Mouse (Mus musculus) bone marrow macrophage, adult 2 months (primary cell): ENCODE measurements around the gene Bicral. TPM values are rescaled to one million over a fixed set of nuclear protein-coding genes. Genes with fewer than 3 reads are reported as not detected.

ENCODE experiments used
- H3K27ac ChIP-seq: 2 replicates; pipeline ENCODE4 v1.5.1; 2012; ENCODE audit warnings: low read depth, low read length; ENCODE audit not compliant: insufficient read depth
- H3K4me1 ChIP-seq: 2 replicates; pipeline ENCODE4 v1.6.1; 2012; ENCODE audit warnings: low read length; ENCODE audit not compliant: control insufficient read depth, insufficient read depth
- H3K4me3 ChIP-seq: 2 replicates; pipeline ENCODE4 v1.5.1; 2012; ENCODE audit warnings: mild to moderate bottlenecking, low read length, moderate library complexity; ENCODE audit not compliant: insufficient read depth
- CTCF ChIP-seq: IDR thresholded peaks from 2 replicates; pipeline ENCODE4 v1.5.1; 2012; ENCODE audit warnings: low read depth, mild to moderate bottlenecking, low read length, moderate library complexity
- POLR2A ChIP-seq: IDR thresholded peaks from 2 replicates; pipeline ENCODE4 v1.6.1; 2012; ENCODE audit warnings: mild to moderate bottlenecking, low read depth, low read length, borderline replicate concordance
- polyA plus RNA-seq: library from polyadenylated mRNA; stranded (reverse); fragments of >200 nt; gene quantifications from 2 replicates; pipeline ENCODE4 v1.2.4, GENCODE M21; 2012; ENCODE audit not compliant: missing spikeins, insufficient read depth, insufficient read length

Gene Bicral
- polyA plus RNA-seq, 1 experiment = 11.3 TPM

GRCm38 (mm10) chr17:46845262-46845661 is 13.0 kb downstream of the Bicral start:
- Histone ChIP-seq H3K27ac (no peak overlapping the region), H3K4me3 (no peak overlapping the region), H3K4me1 (no peaks in the 10 kb centered on the region)
- TF ChIP-seq POLR2A = no peak
- TF ChIP-seq CTCF = no peak

DNA sequence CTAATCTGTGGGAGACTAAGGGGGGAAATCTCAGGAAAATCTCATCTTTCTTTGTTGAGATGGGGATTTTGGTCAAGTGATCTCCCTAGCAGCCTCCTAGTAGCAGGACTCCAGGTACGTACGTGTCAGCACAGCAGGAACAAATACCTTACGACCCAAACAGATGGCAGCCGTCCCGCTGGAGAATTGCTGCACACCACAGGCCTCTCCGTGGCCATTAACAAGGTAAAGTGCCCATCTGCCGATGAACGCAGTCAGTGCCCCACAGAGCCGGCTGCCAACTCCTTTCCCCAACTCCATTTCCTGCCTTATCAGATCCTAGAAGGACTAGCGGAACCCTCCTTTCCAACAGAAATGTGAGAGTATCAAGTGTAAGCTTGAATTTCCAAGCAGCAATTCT is 13.5 kb downstream of the Bicral start:
- H3K27ac ChIP-seq = no peak overlapping the region
- no peak for TF ChIP-seq POLR2A
- no peak for TF ChIP-seq CTCF
- H3K4me1 ChIP-seq = no peaks in the 10 kb centered on the region
- no peak overlapping the region for H3K4me3 ChIP-seq

DNA sequence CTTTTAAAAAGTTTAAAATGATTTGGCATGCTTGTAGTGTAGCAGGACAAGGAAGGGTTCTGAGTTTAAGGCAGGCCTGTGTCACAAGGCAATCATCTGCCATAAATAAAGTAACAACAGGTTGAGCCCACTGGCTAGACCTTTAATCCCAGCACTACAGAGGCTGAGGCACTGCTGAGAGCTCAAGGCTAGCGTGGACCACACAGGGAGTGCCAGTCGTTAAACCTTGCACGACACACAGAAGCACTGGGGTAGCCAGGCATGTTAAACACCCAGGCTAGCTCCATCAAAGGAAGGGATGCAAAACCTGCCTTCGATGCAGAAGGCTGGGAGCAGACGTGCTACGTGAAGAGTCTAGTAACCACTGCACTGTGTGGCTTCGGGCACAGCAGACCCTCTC is 14.6 kb downstream of the Bicral start:
- Histone ChIP-seq H3K4me1 (no peaks in the 10 kb centered on the region), H3K4me3 (no peak overlapping the region), H3K27ac (no peak overlapping the region)
- TF ChIP-seq CTCF = no peak
- no peak for TF ChIP-seq POLR2A

GRCm38 (mm10) chr17:46843022-46843421 is 15.3 kb downstream of the Bicral start:
- Histone ChIP-seq H3K4me3 (no peak overlapping the region), H3K4me1 (no peaks in the 10 kb centered on the region), H3K27ac (no peak overlapping the region)
- TF ChIP-seq CTCF (no peak), POLR2A (no peak)

DNA sequence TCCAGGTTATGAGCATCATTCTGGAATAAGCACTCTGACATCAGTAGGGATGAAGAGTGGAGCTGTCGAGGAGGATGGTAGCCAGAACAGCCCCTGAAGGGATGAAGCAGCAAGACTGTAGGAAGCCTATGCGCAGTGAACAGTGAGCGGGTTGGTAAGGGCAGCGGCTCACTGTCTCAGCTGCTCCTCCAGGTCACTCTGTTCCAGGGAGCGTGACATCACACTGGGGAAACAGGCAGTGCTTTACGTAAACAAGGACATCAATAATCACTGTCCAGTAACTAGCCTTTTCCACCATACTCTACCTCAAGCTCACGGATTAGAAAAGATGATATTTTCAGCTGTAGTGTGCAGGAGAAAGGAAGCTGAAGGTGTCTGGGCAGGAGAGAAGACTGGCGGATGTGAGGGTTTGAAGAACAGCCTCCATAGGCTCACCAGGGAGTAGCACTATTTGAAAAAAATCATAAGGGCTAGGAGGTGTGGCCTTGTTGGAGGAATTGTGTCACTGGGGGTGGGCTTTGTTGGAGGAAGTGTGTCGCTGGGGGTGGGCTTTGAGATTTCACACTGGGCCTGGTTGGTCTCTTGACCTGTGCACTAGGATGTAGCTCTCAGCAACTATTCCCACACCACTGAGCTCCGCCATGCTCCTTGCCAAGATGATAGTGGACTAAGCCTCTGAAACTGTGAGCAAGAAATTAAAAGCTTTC is 17.8 kb downstream of the Bicral start:
- no peak for TF ChIP-seq POLR2A
- Histone ChIP-seq H3K27ac (no peak overlapping the region), H3K4me1 (no peaks in the 10 kb centered on the region), H3K4me3 (no peak overlapping the region)

DNA sequence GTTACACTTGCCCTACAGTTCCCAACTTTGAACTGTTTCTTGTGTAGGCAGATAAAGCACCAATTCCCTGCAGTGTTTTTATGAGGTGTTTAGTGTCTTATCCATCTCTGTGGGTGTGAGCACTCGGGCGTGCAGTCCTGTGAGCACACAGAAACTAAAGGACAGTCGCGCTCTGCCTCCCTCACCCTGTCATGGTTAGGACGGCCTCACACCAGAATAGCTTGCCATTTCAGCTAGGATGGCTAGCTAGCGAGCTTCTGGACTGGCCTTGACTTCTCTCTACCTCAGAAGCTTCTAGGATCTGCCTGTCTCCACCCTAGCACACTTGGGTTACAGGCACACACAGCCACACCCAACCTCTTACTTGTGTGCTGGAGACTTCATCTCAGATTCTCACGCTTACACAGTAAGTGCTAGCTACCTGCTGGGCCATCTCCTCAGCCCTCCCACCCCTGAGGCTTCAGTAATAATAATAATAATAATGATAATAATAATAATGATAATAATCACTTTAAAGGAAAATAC is 19.8 kb downstream of the Bicral start:
- Histone ChIP-seq H3K27ac (no peak overlapping the region), H3K4me3 (no peak overlapping the region), H3K4me1 (no peaks in the 10 kb centered on the region)
- TF ChIP-seq POLR2A (no peak), CTCF (no peak)

DNA sequence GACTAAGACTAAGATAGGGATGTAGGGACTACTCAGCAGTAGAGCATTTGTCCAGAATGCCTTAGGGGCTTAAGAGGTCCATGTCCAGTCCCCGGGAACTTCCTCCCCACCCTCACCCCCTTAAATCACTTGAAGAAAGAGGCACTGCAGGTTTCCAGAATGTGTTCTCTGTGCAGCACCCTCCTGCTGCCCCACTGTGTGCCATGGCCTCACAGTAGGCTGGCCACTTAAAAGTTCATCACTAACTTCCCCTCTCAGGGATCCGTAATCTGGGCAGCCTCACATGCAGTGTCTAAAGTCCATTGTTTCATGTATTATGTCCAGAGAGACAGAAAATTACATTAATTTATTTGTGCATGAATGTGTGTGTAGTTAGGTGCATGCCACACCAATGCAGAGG is 20.4 kb downstream of the Bicral start:
- Histone ChIP-seq H3K27ac (no peak overlapping the region), H3K4me1 (peaks cover under 1% of the 10 kb centered on the region), H3K4me3 (no peak overlapping the region)
- TF ChIP-seq POLR2A = no peak
- no peak for TF ChIP-seq CTCF

- H3K4me1 ChIP-seq = peaks cover 17% of the 10 kb centered on the region
- TF ChIP-seq CTCF (no peak), POLR2A (no peak)
- no peak overlapping the region for H3K4me3 ChIP-seq
- peak overlapping the region; percentile 8; the same call in 1 of the 2 replicates for H3K27ac ChIP-seq
These were observed 23.1 kb downstream of the Bicral start for GRCm38 (mm10) chr17:46835093-46835715.

DNA sequence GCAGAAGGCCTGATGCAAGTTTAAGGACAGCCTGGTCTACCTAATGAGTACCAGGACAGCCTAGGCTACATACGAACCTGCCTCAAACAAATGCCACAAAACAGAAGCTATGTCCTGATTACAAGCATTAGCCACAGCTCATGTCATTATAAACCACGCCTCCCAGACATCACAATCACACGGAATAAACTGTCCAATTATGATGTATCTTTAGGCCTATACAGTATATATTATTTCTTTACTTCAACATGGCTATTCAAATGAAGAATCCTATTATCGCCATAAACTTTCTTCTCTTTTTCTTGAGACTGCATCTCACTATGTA is 25.3 kb downstream of the Bicral start:
- TF ChIP-seq POLR2A (no peak), CTCF (no peak)
- Histone ChIP-seq H3K4me1 (peaks cover 29% of the 10 kb centered on the region), H3K27ac (no peak overlapping the region), H3K4me3 (no peak overlapping the region)

GRCm38 (mm10) chr17:46832101-46832980 is 25.9 kb downstream of the Bicral start:
- Histone ChIP-seq H3K27ac (no peak overlapping the region), H3K4me1 (peaks cover 29% of the 10 kb centered on the region), H3K4me3 (no peak overlapping the region)
- TF ChIP-seq POLR2A = no peak
- TF ChIP-seq CTCF = no peak
